Mouse (Mus musculus): ENCODE measurements around the gene Wrap73. TPM values are rescaled to one million over a fixed set of nuclear protein-coding genes. Genes with fewer than 3 reads are reported as not detected.

Wrap73 gene
- polyA plus RNA-seq, 1 experiment from 2014 or later: 41.7 TPM

DNA sequence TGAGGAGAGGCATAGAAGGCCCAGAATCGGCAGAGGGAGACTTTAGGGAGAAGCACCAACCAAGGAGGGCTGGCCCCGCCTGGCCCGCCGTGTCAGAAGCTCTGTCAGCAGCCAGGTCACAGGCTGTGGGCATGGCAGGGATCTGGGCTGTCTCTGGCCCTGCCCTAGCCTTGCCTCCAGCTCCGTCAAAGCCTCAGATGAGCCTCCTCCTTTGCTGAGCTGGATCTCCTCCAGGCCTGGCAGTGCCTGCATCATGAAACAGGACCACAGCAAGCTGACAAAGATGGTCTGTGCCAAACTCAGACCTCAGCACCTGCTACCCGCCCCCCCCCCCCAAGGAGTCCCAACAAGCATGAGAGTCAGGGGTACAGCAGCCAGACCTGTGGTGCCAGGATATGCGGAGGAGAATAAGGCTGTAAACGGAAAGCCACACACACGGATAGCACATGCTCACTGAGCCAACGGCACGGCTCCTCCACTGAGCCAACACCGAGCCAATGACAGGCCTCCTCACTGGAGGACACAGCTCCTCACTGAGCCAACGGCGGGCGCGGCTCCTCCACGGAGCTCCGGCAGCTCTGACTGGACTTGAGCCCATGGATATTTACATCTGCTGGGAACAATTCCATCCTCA, 32.8 kb upstream of the Wrap73 start:
- no peak overlapping the region for H3K9ac ChIP-seq (ENCODE audit: low read depth, low read length)
- no peaks in the 10 kb centered on the region for H3K4me1 ChIP-seq (ENCODE audit: control insufficient read depth, insufficient read depth, low read length)
- no peak overlapping the region for H3K27ac ChIP-seq (ENCODE audit: low read depth, low read length)
- H3K4me3 ChIP-seq (ENCODE audit: low read length): no peak overlapping the region
- H3K27me3 ChIP-seq (ENCODE audit: control insufficient read depth, insufficient read depth, low read length): no peaks in the 10 kb centered on the region; the same call in none of the 2 replicates
- no peak for ATAC-seq (ENCODE audit: low FRiP score, low TSS enrichment)
- H3K36me3 ChIP-seq (ENCODE audit: control insufficient read depth, insufficient read depth, low read length): no peaks in the 10 kb centered on the region
- no peaks in the 10 kb centered on the region for H3K9me3 ChIP-seq (ENCODE audit: control insufficient read depth, low read length)
- H3K4me2 ChIP-seq (replicated peaks; ENCODE audit: low read depth, low read length): no peak overlapping the region
- WGBS: 46% methylated on average over 18 of the region's 18 CpGs

DNA sequence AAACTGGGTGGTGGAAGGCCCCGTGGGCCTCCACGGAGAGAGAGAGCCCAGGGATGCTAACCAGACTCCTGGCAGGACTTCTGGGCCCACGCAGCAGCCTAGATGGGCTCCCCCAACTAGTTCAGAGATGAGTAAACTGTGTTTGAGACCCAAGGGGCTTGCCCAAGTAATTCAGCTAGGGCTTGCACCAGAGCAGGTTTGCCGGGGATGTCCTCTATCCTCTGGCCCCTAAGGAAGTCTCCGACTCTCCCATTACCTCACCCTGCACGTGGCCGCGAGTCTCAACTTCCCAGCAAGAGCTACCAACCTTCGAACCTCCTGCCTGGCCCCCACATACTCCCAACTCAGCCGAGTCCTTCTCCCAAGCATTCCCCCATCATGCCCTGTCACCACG, 32.3 kb upstream of the Wrap73 start:
- no peak for ATAC-seq (ENCODE audit: low FRiP score, low TSS enrichment)
- Histone ChIP-seq H3K27ac (ENCODE audit: low read depth, low read length) (no peak overlapping the region), H3K4me3 (ENCODE audit: low read length) (no peak overlapping the region), H3K4me1 (ENCODE audit: control insufficient read depth, insufficient read depth, low read length) (no peaks in the 10 kb centered on the region), H3K4me2 (replicated peaks; ENCODE audit: low read depth, low read length) (no peak overlapping the region), H3K9me3 (ENCODE audit: control insufficient read depth, low read length) (no peaks in the 10 kb centered on the region), H3K36me3 (ENCODE audit: control insufficient read depth, insufficient read depth, low read length) (no peaks in the 10 kb centered on the region), H3K27me3 (ENCODE audit: control insufficient read depth, insufficient read depth, low read length) (no peaks in the 10 kb centered on the region; the same call in none of the 2 replicates), H3K9ac (ENCODE audit: low read depth, low read length) (no peak overlapping the region)
- WGBS: 85% methylated on average over 11 of the region's 11 CpGs

DNA sequence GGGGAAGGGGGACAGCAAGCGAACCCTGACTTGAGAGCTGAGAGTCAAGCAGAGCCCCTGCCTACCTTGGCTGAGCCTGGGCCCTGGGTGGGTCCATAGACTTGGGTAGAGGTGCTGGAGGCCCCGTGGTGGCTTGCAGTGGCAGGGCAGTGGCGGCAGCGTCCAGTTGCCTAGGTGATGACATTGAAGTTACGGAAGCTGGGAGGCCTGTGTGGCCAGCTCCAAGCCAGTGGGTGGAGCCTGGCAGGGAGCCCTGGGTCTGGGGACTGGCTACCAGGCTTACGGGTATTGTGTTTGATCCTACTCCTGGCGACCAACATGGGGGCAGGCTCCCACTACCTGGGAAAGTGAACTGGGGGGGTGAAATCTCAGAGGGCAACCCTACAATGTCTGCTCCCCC, 25.8 kb upstream of the Wrap73 start:
- Histone ChIP-seq H3K27ac (ENCODE audit: low read depth, low read length) (no peak overlapping the region), H3K4me3 (ENCODE audit: low read length) (no peak overlapping the region), H3K9ac (ENCODE audit: low read depth, low read length) (no peak overlapping the region), H3K27me3 (ENCODE audit: control insufficient read depth, insufficient read depth, low read length) (no peaks in the 10 kb centered on the region), H3K9me3 (ENCODE audit: control insufficient read depth, low read length) (no peaks in the 10 kb centered on the region), H3K4me2 (replicated peaks; ENCODE audit: low read depth, low read length) (no peak overlapping the region), H3K36me3 (ENCODE audit: control insufficient read depth, insufficient read depth, low read length) (no peaks in the 10 kb centered on the region), H3K4me1 (ENCODE audit: control insufficient read depth, insufficient read depth, low read length) (no peaks in the 10 kb centered on the region)
- 55% methylated on average over 7 of the region's 7 CpGs for WGBS
- ATAC-seq (ENCODE audit: low FRiP score, low TSS enrichment): no peak

DNA sequence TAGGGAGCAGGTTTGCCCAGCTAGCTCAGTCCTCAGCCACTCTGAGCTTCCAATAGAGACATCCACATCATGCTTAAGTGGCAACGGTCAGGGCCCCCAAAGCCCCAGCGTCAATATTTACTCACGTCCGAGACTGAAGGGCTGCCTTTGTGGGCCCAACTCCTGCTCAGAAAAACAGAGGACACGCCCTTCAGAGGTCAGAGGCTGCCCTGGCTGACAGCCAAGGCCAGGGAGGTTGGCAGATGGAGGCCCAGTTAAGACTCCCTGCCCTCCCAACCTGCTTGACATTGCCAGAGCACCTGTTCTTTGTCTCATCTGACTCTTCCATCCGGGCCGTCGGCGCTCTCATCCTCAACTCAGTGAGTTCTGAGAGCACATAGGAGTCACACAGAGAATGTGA, 23.4 kb upstream of the Wrap73 start:
- H3K9me3 ChIP-seq (ENCODE audit: control insufficient read depth, low read length): no peaks in the 10 kb centered on the region
- no peak overlapping the region for H3K4me2 ChIP-seq (replicated peaks; ENCODE audit: low read depth, low read length)
- H3K4me1 ChIP-seq (ENCODE audit: control insufficient read depth, insufficient read depth, low read length): no peaks in the 10 kb centered on the region
- H3K36me3 ChIP-seq (ENCODE audit: control insufficient read depth, insufficient read depth, low read length): no peaks in the 10 kb centered on the region
- H3K27ac ChIP-seq (ENCODE audit: low read depth, low read length): no peak overlapping the region
- H3K4me3 ChIP-seq (ENCODE audit: low read length): no peak overlapping the region
- no peak overlapping the region for H3K9ac ChIP-seq (ENCODE audit: low read depth, low read length)
- H3K27me3 ChIP-seq (ENCODE audit: control insufficient read depth, insufficient read depth, low read length): peaks cover 4% of the 10 kb centered on the region; the same call in 1 of the 2 replicates
- WGBS: 52% methylated on average over 9 of the region's 9 CpGs
- no peak for ATAC-seq (ENCODE audit: low FRiP score, low TSS enrichment)

DNA sequence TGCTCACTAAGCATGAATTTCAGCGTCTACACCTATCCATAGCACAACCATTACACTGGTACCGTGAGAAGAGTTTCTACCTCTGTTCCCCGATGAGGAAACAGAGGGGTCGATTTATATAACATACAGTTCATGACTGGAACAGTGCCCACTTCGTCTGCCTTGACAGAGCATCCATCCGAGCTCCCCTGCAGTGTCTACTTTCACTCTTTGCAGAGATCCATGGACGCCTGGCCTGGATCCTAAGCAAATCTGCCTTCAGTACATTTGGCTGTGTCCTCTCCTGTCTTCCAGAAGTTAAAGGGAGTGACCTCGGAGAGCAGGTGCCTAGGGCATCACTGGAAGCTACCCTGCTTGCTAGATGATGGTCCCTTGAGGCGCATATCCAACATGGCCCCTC, 23.0 kb upstream of the Wrap73 start:
- ATAC-seq (ENCODE audit: low FRiP score, low TSS enrichment): no peak
- no peak overlapping the region for H3K4me3 ChIP-seq (ENCODE audit: low read length)
- no peaks in the 10 kb centered on the region for H3K36me3 ChIP-seq (ENCODE audit: control insufficient read depth, insufficient read depth, low read length)
- H3K27me3 ChIP-seq (ENCODE audit: control insufficient read depth, insufficient read depth, low read length): peaks cover 4% of the 10 kb centered on the region; the same call in 1 of the 2 replicates
- no peak overlapping the region for H3K27ac ChIP-seq (ENCODE audit: low read depth, low read length)
- H3K4me1 ChIP-seq (ENCODE audit: control insufficient read depth, insufficient read depth, low read length): no peaks in the 10 kb centered on the region
- 87% methylated on average over 9 of the region's 9 CpGs for WGBS
- no peak overlapping the region for H3K9ac ChIP-seq (ENCODE audit: low read depth, low read length)
- no peak overlapping the region for H3K4me2 ChIP-seq (replicated peaks; ENCODE audit: low read depth, low read length)
- no peaks in the 10 kb centered on the region for H3K9me3 ChIP-seq (ENCODE audit: control insufficient read depth, low read length)

DNA sequence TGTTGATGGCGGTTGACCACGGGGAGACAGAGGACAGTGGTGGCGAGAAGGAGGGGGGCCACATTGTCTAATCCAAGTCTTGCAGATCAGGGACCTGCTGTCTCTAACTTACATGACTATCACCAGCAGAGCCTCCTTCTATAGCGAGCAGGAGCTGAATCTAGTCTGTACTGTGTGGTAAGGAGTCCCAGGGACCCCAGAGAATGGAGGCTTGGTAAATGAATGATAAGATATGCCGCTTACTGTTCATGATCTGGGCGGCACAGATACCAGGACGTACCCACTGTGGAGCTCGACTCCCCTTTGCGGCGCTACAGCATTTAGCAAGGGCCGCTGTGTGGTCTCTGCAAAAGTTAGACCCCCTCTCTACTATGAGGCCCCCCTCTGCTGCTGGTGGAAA, 20.4 kb upstream of the Wrap73 start:
- ATAC-seq (ENCODE audit: low FRiP score, low TSS enrichment): no peak
- 82% methylated on average over 11 of the region's 11 CpGs for WGBS
- Histone ChIP-seq H3K9me3 (ENCODE audit: control insufficient read depth, low read length) (no peaks in the 10 kb centered on the region), H3K36me3 (ENCODE audit: control insufficient read depth, insufficient read depth, low read length) (no peaks in the 10 kb centered on the region), H3K9ac (ENCODE audit: low read depth, low read length) (no peak overlapping the region), H3K4me1 (ENCODE audit: control insufficient read depth, insufficient read depth, low read length) (no peaks in the 10 kb centered on the region), H3K27ac (ENCODE audit: low read depth, low read length) (no peak overlapping the region), H3K4me2 (replicated peaks; ENCODE audit: low read depth, low read length) (no peak overlapping the region), H3K27me3 (ENCODE audit: control insufficient read depth, insufficient read depth, low read length) (peaks cover 4% of the 10 kb centered on the region; the same call in 1 of the 2 replicates), H3K4me3 (ENCODE audit: low read length) (no peak overlapping the region)

DNA sequence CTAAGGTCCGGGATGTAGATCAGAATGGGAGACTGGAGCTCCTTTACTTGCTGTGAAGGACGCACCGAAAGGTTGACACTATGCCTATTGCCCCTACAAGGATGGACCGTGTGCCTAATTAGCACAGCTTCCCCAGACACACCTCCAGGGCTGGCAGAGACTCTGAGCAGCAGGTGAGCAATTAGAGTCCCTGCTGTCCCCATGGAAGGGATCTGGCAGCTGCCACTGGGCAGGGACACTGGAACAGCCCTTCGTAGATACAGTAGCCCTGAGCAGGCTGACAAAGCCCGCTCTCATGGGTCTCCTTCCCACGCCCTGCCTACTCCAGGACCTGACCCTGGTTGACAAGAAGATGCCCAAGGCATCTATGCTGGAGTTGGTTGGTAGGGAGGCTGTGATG, 19.8 kb upstream of the Wrap73 start:
- no peak overlapping the region for H3K4me3 ChIP-seq (ENCODE audit: low read length)
- H3K4me2 ChIP-seq (replicated peaks; ENCODE audit: low read depth, low read length): no peak overlapping the region
- no peak for ATAC-seq (ENCODE audit: low FRiP score, low TSS enrichment)
- H3K27ac ChIP-seq (ENCODE audit: low read depth, low read length): no peak overlapping the region
- WGBS: 77% methylated on average over 7 of the region's 7 CpGs
- H3K4me1 ChIP-seq (ENCODE audit: control insufficient read depth, insufficient read depth, low read length): no peaks in the 10 kb centered on the region
- H3K9ac ChIP-seq (ENCODE audit: low read depth, low read length): no peak overlapping the region
- peaks cover 4% of the 10 kb centered on the region; the same call in 1 of the 2 replicates for H3K27me3 ChIP-seq (ENCODE audit: control insufficient read depth, insufficient read depth, low read length)
- no peaks in the 10 kb centered on the region for H3K36me3 ChIP-seq (ENCODE audit: control insufficient read depth, insufficient read depth, low read length)
- H3K9me3 ChIP-seq (ENCODE audit: control insufficient read depth, low read length): no peaks in the 10 kb centered on the region

DNA sequence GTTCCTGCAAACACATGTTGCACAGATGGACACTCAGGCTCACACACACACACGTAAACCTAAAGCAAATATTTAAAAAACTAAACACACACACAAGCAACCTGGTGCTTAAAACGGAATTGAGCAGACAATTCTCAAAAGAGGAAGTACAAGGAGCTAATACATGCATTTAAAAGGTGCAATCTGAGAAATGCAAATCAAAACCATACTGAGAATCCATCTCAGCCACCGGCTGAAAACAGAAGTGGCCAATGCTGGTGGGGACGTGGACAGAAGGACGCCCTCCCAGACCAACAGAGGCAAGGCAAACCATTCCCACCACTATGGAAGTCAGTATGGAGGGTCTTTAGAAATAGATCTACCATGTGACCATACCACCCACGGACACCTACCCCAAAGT, 18.6 kb upstream of the Wrap73 start:
- no peak overlapping the region for H3K27ac ChIP-seq (ENCODE audit: low read depth, low read length)
- H3K4me2 ChIP-seq (replicated peaks; ENCODE audit: low read depth, low read length): no peak overlapping the region
- no peak overlapping the region for H3K4me3 ChIP-seq (ENCODE audit: low read length)
- H3K4me1 ChIP-seq (ENCODE audit: control insufficient read depth, insufficient read depth, low read length): no peaks in the 10 kb centered on the region
- ATAC-seq (ENCODE audit: low FRiP score, low TSS enrichment): no peak
- H3K9ac ChIP-seq (ENCODE audit: low read depth, low read length): no peak overlapping the region
- H3K9me3 ChIP-seq (ENCODE audit: control insufficient read depth, low read length): no peaks in the 10 kb centered on the region
- H3K36me3 ChIP-seq (ENCODE audit: control insufficient read depth, insufficient read depth, low read length): no peaks in the 10 kb centered on the region
- H3K27me3 ChIP-seq (ENCODE audit: control insufficient read depth, insufficient read depth, low read length): peaks cover 10% of the 10 kb centered on the region; the same call in 1 of the 2 replicates
- WGBS: 78% methylated on average over 6 of the region's 6 CpGs

DNA sequence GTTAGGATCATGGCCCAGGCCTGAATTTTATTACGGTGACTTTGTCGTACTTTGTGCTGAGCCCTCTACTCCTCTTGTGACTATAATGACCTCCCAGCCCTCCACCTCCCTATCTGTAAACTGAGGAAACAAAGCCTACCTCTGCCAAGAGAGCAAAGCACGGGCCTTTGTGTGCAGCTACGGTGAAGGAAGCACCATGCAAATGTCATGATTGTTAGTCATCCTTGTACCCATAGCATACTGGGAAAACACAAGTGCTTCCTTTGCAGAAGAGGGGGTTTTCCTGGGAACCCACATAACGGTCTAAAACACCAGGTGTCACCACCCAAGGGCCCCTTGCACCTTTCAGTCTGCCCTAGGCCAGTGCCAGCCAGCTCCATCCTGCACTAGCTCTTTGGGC, 17.0 kb upstream of the Wrap73 start:
- Histone ChIP-seq H3K4me3 (ENCODE audit: low read length) (no peak overlapping the region), H3K9ac (ENCODE audit: low read depth, low read length) (no peak overlapping the region), H3K4me1 (ENCODE audit: control insufficient read depth, insufficient read depth, low read length) (no peaks in the 10 kb centered on the region), H3K27me3 (ENCODE audit: control insufficient read depth, insufficient read depth, low read length) (peaks cover 14% of the 10 kb centered on the region; the same call in 1 of the 2 replicates), H3K36me3 (ENCODE audit: control insufficient read depth, insufficient read depth, low read length) (no peaks in the 10 kb centered on the region), H3K4me2 (replicated peaks; ENCODE audit: low read depth, low read length) (no peak overlapping the region), H3K27ac (ENCODE audit: low read depth, low read length) (no peak overlapping the region), H3K9me3 (ENCODE audit: control insufficient read depth, low read length) (no peaks in the 10 kb centered on the region)
- WGBS: 66% methylated on average over 5 of the region's 5 CpGs
- ATAC-seq (ENCODE audit: low FRiP score, low TSS enrichment): no peak
